Mouse (Mus musculus): ENCODE data around the gene Cdan1. TPM values are rescaled to one million over a fixed set of nuclear protein-coding genes. Genes with fewer than 3 reads are reported as not detected.

Cdan1 gene
- polyA plus RNA-seq, 1 experiment, result 19.7 TPM

DNA sequence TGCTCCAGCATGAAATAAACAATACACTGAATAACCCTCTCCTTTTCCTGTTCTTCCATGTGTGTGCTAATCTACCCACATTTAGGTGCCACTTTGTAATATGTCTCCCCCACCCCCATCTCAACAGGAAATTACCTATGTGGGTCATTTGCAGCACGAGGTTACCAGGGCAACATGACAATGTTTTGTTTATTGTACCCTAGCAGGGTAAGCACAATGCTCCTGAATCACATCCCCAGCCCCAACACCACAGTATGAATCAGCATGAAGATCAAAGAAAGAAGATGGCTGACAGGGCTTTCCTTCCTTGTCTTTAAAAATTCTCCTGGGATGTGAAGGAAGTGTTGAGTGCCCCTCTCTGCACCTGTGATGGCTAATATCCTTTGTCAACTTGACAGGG lies 2.7 kb upstream of the Cdan1 start:
- TF ChIP-seq CTCF (IDR thresholded peaks at IDR 0.05; ENCODE audit: low read depth, low read length), result no peak
- no peak for TF ChIP-seq EP300 (IDR thresholded peaks at IDR 0.05; ENCODE audit: insufficient read depth, low read depth, low read length)
- H3K27me3 ChIP-seq (ENCODE audit: control insufficient read depth, insufficient read depth, low read length, poor library complexity, severe bottlenecking), result no peaks in the 10 kb centered on the region
- no peak overlapping the region for H3K9ac ChIP-seq (ENCODE audit: low read depth, poor library complexity, severe bottlenecking)
- no peak overlapping the region for H3K4me3 ChIP-seq (ENCODE audit: low read depth, low read length)
- H3K4me1 ChIP-seq (ENCODE audit: control insufficient read depth, insufficient read depth, low read length), result no peaks in the 10 kb centered on the region
- no peaks in the 10 kb centered on the region for H3K36me3 ChIP-seq (ENCODE audit: control insufficient read depth, insufficient read depth, low read length, poor library complexity, severe bottlenecking)
- H3K27ac ChIP-seq (ENCODE audit: insufficient read depth, low read length), result no peak overlapping the region
- no peaks in the 10 kb centered on the region for H3K9me3 ChIP-seq (replicated peaks; ENCODE audit: control insufficient read depth, insufficient read depth, low read length, poor library complexity, severe bottlenecking)

- H3K27ac ChIP-seq (ENCODE audit: insufficient read depth, low read length), result no peak within 1 kb of the TSS
- peak within 1 kb of the TSS; percentile 70 for H3K9ac ChIP-seq (ENCODE audit: low read depth, poor library complexity, severe bottlenecking)
Measured at GRCm38 (mm10) chr2:120850424-120851082, 625 bp upstream of the Cdan1 start, which contains the start of gene Ttbk2. TSS of gene Ttbk2 (minus strand) at chr2:120850604.

GRCm38 (mm10) chr2:120845280-120845679 lies 4.6 kb downstream of the Cdan1 start:
- Histone ChIP-seq H3K36me3 (ENCODE audit: control insufficient read depth, insufficient read depth, low read length, poor library complexity, severe bottlenecking) (no peaks in the 10 kb centered on the region), H3K27me3 (ENCODE audit: control insufficient read depth, insufficient read depth, low read length, poor library complexity, severe bottlenecking) (no peaks in the 10 kb centered on the region), H3K27ac (ENCODE audit: insufficient read depth, low read length) (no peak overlapping the region), H3K9me3 (replicated peaks; ENCODE audit: control insufficient read depth, insufficient read depth, low read length, poor library complexity, severe bottlenecking) (no peaks in the 10 kb centered on the region), H3K9ac (ENCODE audit: low read depth, poor library complexity, severe bottlenecking) (no peak overlapping the region), H3K4me1 (ENCODE audit: control insufficient read depth, insufficient read depth, low read length) (no peaks in the 10 kb centered on the region), H3K4me3 (ENCODE audit: low read depth, low read length) (no peak overlapping the region)
- no peak for TF ChIP-seq CTCF (IDR thresholded peaks at IDR 0.05; ENCODE audit: low read depth, low read length)

More at GRCm38 (mm10) chr2:120850424-120851082, 625 bp upstream of the Cdan1 start, which contains the start of gene Ttbk2:
- Histone ChIP-seq H3K4me1 (ENCODE audit: control insufficient read depth, insufficient read depth, low read length) (no peaks in the 10 kb centered on the region), H3K27me3 (ENCODE audit: control insufficient read depth, insufficient read depth, low read length, poor library complexity, severe bottlenecking) (no peaks in the 10 kb centered on the region), H3K9me3 (replicated peaks; ENCODE audit: control insufficient read depth, insufficient read depth, low read length, poor library complexity, severe bottlenecking) (no peaks in the 10 kb centered on the region), H3K36me3 (ENCODE audit: control insufficient read depth, insufficient read depth, low read length, poor library complexity, severe bottlenecking) (no peaks in the 10 kb centered on the region), H3K4me3 (ENCODE audit: low read depth, low read length) (peak within 1 kb of the TSS; percentile 94)
- TF ChIP-seq EP300 (IDR thresholded peaks at IDR 0.05; ENCODE audit: insufficient read depth, low read depth, low read length) (no peak), CTCF (IDR thresholded peaks at IDR 0.05; ENCODE audit: low read depth, low read length) (no peak), POLR2A (IDR thresholded peaks at IDR 0.05; ENCODE audit: insufficient read depth, low read length) (no peak)

DNA sequence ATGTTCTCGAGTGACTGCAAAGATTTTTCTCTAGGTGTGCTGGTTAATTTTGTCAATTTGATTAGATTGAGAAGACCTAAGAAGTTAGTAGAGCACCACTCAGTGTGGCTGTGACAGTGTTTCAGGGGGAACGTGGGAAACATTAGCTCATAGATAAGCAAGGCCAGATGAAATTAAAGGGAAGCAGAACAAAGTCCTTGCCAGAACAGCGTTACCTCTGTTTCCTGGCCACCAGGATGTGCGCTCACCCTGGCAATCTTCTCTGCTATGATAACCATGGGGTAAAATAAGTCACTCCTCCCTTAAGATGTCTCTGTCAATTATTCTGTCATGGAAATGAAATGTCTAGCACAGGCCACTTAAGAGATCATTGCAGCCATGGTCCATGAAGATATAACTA lies 5.9 kb downstream of the Cdan1 start:
- TF ChIP-seq EP300 (IDR thresholded peaks at IDR 0.05; ENCODE audit: insufficient read depth, low read depth, low read length) (no peak), POLR2A (IDR thresholded peaks at IDR 0.05; ENCODE audit: insufficient read depth, low read length) (no peak), CTCF (IDR thresholded peaks at IDR 0.05; ENCODE audit: low read depth, low read length) (no peak)
- Histone ChIP-seq H3K9ac (ENCODE audit: low read depth, poor library complexity, severe bottlenecking) (no peak overlapping the region), H3K4me3 (ENCODE audit: low read depth, low read length) (no peak overlapping the region), H3K9me3 (replicated peaks; ENCODE audit: control insufficient read depth, insufficient read depth, low read length, poor library complexity, severe bottlenecking) (no peaks in the 10 kb centered on the region), H3K27ac (ENCODE audit: insufficient read depth, low read length) (no peak overlapping the region), H3K36me3 (ENCODE audit: control insufficient read depth, insufficient read depth, low read length, poor library complexity, severe bottlenecking) (no peaks in the 10 kb centered on the region), H3K4me1 (ENCODE audit: control insufficient read depth, insufficient read depth, low read length) (no peaks in the 10 kb centered on the region), H3K27me3 (ENCODE audit: control insufficient read depth, insufficient read depth, low read length, poor library complexity, severe bottlenecking) (no peaks in the 10 kb centered on the region)

DNA sequence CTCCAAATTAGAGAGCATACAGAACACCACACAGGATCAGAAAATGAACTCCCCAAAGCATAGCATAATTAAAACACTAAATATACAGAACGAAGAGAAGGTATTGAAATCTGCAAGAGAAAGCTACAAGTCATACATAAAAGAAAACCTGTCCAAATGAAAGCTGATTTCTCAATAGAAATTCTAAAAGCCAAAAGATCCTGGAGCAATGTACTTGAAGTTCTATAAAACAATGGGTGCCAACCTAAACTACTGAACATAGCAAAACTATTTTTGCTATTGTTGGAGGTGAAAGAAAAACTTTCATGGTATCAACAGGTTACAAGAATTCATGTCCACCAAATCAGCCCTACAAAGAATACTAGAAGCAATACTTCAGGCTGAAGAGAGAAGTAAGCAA lies 8.7 kb downstream of the Cdan1 start:
- no peak overlapping the region for H3K4me3 ChIP-seq (ENCODE audit: low read depth, low read length)
- no peaks in the 10 kb centered on the region for H3K36me3 ChIP-seq (ENCODE audit: control insufficient read depth, insufficient read depth, low read length, poor library complexity, severe bottlenecking)
- no peak for TF ChIP-seq CTCF (IDR thresholded peaks at IDR 0.05; ENCODE audit: low read depth, low read length)
- H3K4me1 ChIP-seq (ENCODE audit: control insufficient read depth, insufficient read depth, low read length), result no peaks in the 10 kb centered on the region
- H3K9ac ChIP-seq (ENCODE audit: low read depth, poor library complexity, severe bottlenecking), result no peak overlapping the region
- no peaks in the 10 kb centered on the region for H3K27me3 ChIP-seq (ENCODE audit: control insufficient read depth, insufficient read depth, low read length, poor library complexity, severe bottlenecking)
- H3K27ac ChIP-seq (ENCODE audit: insufficient read depth, low read length), result no peak overlapping the region
- no peaks in the 10 kb centered on the region for H3K9me3 ChIP-seq (replicated peaks; ENCODE audit: control insufficient read depth, insufficient read depth, low read length, poor library complexity, severe bottlenecking)

DNA sequence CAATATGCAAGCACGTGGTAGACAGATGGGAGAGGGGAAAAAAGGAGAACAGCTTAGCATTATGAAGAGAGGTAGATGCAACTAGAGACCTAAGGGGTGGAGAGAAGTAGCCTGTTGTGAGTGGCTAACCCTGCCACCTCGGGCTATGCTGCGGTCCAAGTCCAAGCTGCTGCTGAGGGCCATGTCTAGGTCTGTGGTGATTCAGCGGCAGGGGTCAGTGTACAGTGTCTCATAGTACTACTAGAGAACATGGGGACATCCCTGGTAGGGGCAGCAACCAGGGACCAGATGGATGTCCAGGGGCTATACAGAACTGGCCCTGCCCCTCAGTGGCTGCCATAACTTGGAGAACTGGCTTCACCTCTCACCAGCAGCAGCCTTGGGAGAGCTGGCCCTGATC lies 14.8 kb downstream of the Cdan1 start:
- H3K4me1 ChIP-seq (ENCODE audit: control insufficient read depth, insufficient read depth, low read length), result no peaks in the 10 kb centered on the region
- no peak overlapping the region for H3K9ac ChIP-seq (ENCODE audit: low read depth, poor library complexity, severe bottlenecking)
- no peak for TF ChIP-seq POLR2A (IDR thresholded peaks at IDR 0.05; ENCODE audit: insufficient read depth, low read length)
- no peak for TF ChIP-seq EP300 (IDR thresholded peaks at IDR 0.05; ENCODE audit: insufficient read depth, low read depth, low read length)
- no peaks in the 10 kb centered on the region for H3K36me3 ChIP-seq (ENCODE audit: control insufficient read depth, insufficient read depth, low read length, poor library complexity, severe bottlenecking)
- no peaks in the 10 kb centered on the region for H3K27me3 ChIP-seq (ENCODE audit: control insufficient read depth, insufficient read depth, low read length, poor library complexity, severe bottlenecking)
- no peak overlapping the region for H3K27ac ChIP-seq (ENCODE audit: insufficient read depth, low read length)
- no peak overlapping the region for H3K4me3 ChIP-seq (ENCODE audit: low read depth, low read length)
- no peaks in the 10 kb centered on the region for H3K9me3 ChIP-seq (replicated peaks; ENCODE audit: control insufficient read depth, insufficient read depth, low read length, poor library complexity, severe bottlenecking)
